Mouse (Mus musculus) liver, embryonic 14.5 days (tissue): ENCODE measurements around the gene Tsc22d2.

ENCODE experiments used
- CTCF ChIP-seq: IDR thresholded peaks from 2 replicates; pipeline ENCODE4 v1.5.1; 2016; ENCODE audit warnings: antibody characterized with exemption, low read depth, control low read depth
- EP300 ChIP-seq: IDR thresholded peaks from 2 replicates; pipeline ENCODE4 v1.6.1; 2016; ENCODE audit warnings: antibody characterized with exemption, low read depth

- no peak for TF ChIP-seq EP300
- no peak for TF ChIP-seq CTCF
Measured at GRCm38 (mm10) chr3:58508020-58508750, 93.7 kb downstream of the Tsc22d2 start.
